Mouse (Mus musculus): ENCODE data around the gene Scfd2. TPM values are rescaled to one million over a fixed set of nuclear protein-coding genes. Genes with fewer than 3 reads are reported as not detected.
A peak's percentile ranks its signal among the peaks of the same experiment; 100 is the strongest.

Gene Scfd2
- polyA plus RNA-seq, 1 experiment from 2014 or later, result 25.8 TPM

- Histone ChIP-seq H3K4me3 (replicated peaks; ENCODE audit: low read length) (no peak overlapping the region), H3K27me3 (ENCODE audit: control insufficient read depth, insufficient read depth, low read length) (no peaks in the 10 kb centered on the region), H3K36me3 (ENCODE audit: control insufficient read depth, insufficient read depth, low read length) (no peaks in the 10 kb centered on the region), H3K9ac (ENCODE audit: low read length) (no peak overlapping the region), H3K9me3 (replicated peaks; ENCODE audit: control insufficient read depth, low read length) (no peaks in the 10 kb centered on the region), H3K27ac (ENCODE audit: low read length) (no peak overlapping the region), H3K4me2 (ENCODE audit: low read depth, low read length) (no peak overlapping the region), H3K4me1 (ENCODE audit: control insufficient read depth, insufficient read depth, low read length) (no peaks in the 10 kb centered on the region)
- ATAC-seq (ENCODE audit: insufficient read depth, low FRiP score), result no peak
- WGBS, result 57% methylated on average over 3 of the region's 3 CpGs
These were observed 85.7 kb downstream of the Scfd2 start for GRCm38 (mm10) chr5:74445861-74446260.

DNA sequence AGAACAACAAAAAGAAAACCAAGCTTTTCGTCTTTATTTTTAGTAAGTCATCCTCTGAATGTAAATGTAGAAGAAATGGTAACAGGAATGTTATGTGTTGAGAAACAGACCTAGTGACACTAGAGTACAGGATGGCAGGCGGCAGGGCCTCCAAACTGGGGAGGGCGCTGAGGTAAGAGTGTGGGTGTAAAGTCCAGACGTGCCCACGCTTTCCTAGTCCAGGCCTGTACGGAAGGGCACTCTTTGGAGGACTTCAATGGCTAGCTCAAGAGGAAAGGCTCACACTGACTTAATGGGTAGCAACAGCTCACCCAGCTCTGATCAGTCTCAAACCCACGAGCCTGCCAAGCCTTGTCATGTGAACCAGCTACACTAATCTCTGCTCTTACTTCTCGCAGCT is 93.2 kb downstream of the Scfd2 start:
- no peak for ATAC-seq (ENCODE audit: insufficient read depth, low FRiP score)

GRCm38 (mm10) chr5:74433580-74434147 is 97.9 kb downstream of the Scfd2 start:
- no peak overlapping the region for H3K27ac ChIP-seq (ENCODE audit: low read length)
- 5% methylated on average over 9 of the region's 9 CpGs for WGBS
- ATAC-seq (ENCODE audit: insufficient read depth, low FRiP score), result no peak

More for the DNA sequence above, 93.2 kb downstream of the Scfd2 start:
- Histone ChIP-seq H3K9ac (ENCODE audit: low read length) (no peak overlapping the region), H3K4me1 (ENCODE audit: control insufficient read depth, insufficient read depth, low read length) (peaks cover 6% of the 10 kb centered on the region; the same call in 1 of the 2 replicates), H3K27me3 (ENCODE audit: control insufficient read depth, insufficient read depth, low read length) (no peaks in the 10 kb centered on the region), H3K4me3 (replicated peaks; ENCODE audit: low read length) (no peak overlapping the region), H3K36me3 (ENCODE audit: control insufficient read depth, insufficient read depth, low read length) (no peaks in the 10 kb centered on the region), H3K27ac (ENCODE audit: low read length) (no peak overlapping the region), H3K4me2 (ENCODE audit: low read depth, low read length) (no peak overlapping the region), H3K9me3 (replicated peaks; ENCODE audit: control insufficient read depth, low read length) (no peaks in the 10 kb centered on the region)
- 81% methylated on average over 8 of the region's 8 CpGs for WGBS

DNA sequence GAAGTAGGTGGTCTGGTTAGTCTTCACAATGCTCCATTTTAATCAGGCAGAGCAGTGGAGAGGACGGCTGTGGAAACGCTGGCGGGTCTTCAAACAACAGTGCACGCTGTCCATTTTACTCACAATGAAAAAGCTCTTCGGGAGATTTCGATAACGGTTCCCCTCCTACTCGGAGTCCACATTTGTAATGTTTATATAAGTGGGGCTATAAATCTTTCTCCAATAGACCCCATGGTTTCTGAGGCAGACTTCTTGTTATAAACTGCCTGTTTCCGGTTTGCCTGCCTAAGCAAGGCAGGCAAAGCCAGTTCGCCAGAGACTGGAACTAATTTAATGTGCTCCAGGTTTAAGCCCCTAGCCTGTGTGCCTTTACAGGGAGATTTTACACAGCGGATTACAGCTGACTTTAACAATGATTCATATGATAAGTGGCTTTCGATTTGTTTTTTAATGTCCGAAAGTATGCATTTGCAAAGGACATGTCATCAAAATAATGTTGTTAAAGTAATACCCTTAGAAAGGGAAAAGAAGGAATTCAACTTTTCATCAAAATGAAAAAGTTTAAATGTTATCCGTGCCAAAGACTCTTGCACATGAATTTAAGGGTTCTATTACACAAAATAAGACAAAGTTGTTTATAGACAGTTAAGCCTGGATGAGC is 98.5 kb downstream of the Scfd2 start:
- peak overlapping the region; percentile 38; the same call in 1 of the 2 replicates for H3K27ac ChIP-seq (ENCODE audit: low read length)
- H3K9me3 ChIP-seq (replicated peaks; ENCODE audit: control insufficient read depth, low read length), result no peaks in the 10 kb centered on the region
- peak overlapping the region; percentile 47 for H3K4me2 ChIP-seq (ENCODE audit: low read depth, low read length)
- H3K4me3 ChIP-seq (replicated peaks; ENCODE audit: low read length), result peak overlapping the region; percentile 26; the same call in 1 of the 2 replicates
- H3K27me3 ChIP-seq (ENCODE audit: control insufficient read depth, insufficient read depth, low read length), result no peaks in the 10 kb centered on the region
- 18% methylated on average over 14 of the region's 14 CpGs for WGBS
- H3K4me1 ChIP-seq (ENCODE audit: control insufficient read depth, insufficient read depth, low read length), result peaks cover 8% of the 10 kb centered on the region; the same call in 1 of the 2 replicates
- H3K36me3 ChIP-seq (ENCODE audit: control insufficient read depth, insufficient read depth, low read length), result no peaks in the 10 kb centered on the region
- ATAC-seq (ENCODE audit: insufficient read depth, low FRiP score), result peak; percentile 44
- no peak overlapping the region for H3K9ac ChIP-seq (ENCODE audit: low read length)

More at GRCm38 (mm10) chr5:74433580-74434147, 97.9 kb downstream of the Scfd2 start:
- H3K4me1 ChIP-seq (ENCODE audit: control insufficient read depth, insufficient read depth, low read length), result peaks cover 8% of the 10 kb centered on the region; the same call in 1 of the 2 replicates
- H3K4me3 ChIP-seq (replicated peaks; ENCODE audit: low read length), result no peak overlapping the region; the same call in 1 of the 2 replicates
- H3K4me2 ChIP-seq (ENCODE audit: low read depth, low read length), result peak overlapping the region; percentile 47
- no peak overlapping the region; the same call in 1 of the 2 replicates for H3K9ac ChIP-seq (ENCODE audit: low read length)
- no peaks in the 10 kb centered on the region for H3K9me3 ChIP-seq (replicated peaks; ENCODE audit: control insufficient read depth, low read length)
- H3K36me3 ChIP-seq (ENCODE audit: control insufficient read depth, insufficient read depth, low read length), result no peaks in the 10 kb centered on the region
- no peaks in the 10 kb centered on the region for H3K27me3 ChIP-seq (ENCODE audit: control insufficient read depth, insufficient read depth, low read length)

GRCm38 (mm10) chr5:74420615-74421132 is 110.9 kb downstream of the Scfd2 start:
- Histone ChIP-seq H3K4me3 (replicated peaks; ENCODE audit: low read length) (no peak overlapping the region), H3K27ac (ENCODE audit: low read length) (no peak overlapping the region), H3K9me3 (replicated peaks; ENCODE audit: control insufficient read depth, low read length) (no peaks in the 10 kb centered on the region), H3K4me1 (ENCODE audit: control insufficient read depth, insufficient read depth, low read length) (no peaks in the 10 kb centered on the region), H3K4me2 (ENCODE audit: low read depth, low read length) (no peak overlapping the region), H3K27me3 (ENCODE audit: control insufficient read depth, insufficient read depth, low read length) (no peaks in the 10 kb centered on the region), H3K9ac (ENCODE audit: low read length) (no peak overlapping the region), H3K36me3 (ENCODE audit: control insufficient read depth, insufficient read depth, low read length) (no peaks in the 10 kb centered on the region)
- WGBS, result 54% methylated on average over 5 of the region's 5 CpGs
- ATAC-seq (ENCODE audit: insufficient read depth, low FRiP score), result no peak

DNA sequence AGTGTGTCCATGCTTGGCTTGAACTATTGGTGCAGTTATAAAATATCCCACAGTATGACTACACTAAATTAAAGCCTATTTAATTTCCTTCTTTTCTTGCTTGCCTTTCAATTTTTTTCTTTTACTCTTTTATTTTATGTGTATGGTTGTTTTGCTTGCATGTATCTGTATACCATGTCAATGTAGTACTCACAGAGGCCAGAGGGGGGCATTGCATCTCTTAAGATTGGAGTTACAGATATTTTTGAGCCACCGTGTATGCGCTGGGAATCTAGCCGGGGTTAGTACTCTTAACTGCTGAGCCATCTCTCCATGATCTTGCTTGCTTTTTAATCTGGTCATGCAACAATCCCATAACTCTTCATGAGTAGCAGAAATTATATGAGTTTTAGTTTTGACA is 119.0 kb downstream of the Scfd2 start:
- Histone ChIP-seq H3K4me3 (replicated peaks; ENCODE audit: low read length) (no peak overlapping the region), H3K27ac (ENCODE audit: low read length) (no peak overlapping the region), H3K9me3 (replicated peaks; ENCODE audit: control insufficient read depth, low read length) (no peaks in the 10 kb centered on the region), H3K27me3 (ENCODE audit: control insufficient read depth, insufficient read depth, low read length) (no peaks in the 10 kb centered on the region), H3K36me3 (ENCODE audit: control insufficient read depth, insufficient read depth, low read length) (no peaks in the 10 kb centered on the region), H3K9ac (ENCODE audit: low read length) (no peak overlapping the region), H3K4me1 (ENCODE audit: control insufficient read depth, insufficient read depth, low read length) (no peaks in the 10 kb centered on the region), H3K4me2 (ENCODE audit: low read depth, low read length) (no peak overlapping the region)
- ATAC-seq (ENCODE audit: insufficient read depth, low FRiP score), result no peak
- WGBS, result 100% methylated on average over 3 of the region's 3 CpGs

- no peak overlapping the region for H3K27ac ChIP-seq (ENCODE audit: low read length)
- H3K4me2 ChIP-seq (ENCODE audit: low read depth, low read length), result no peak overlapping the region
- H3K9ac ChIP-seq (ENCODE audit: low read length), result no peak overlapping the region
- no peaks in the 10 kb centered on the region for H3K36me3 ChIP-seq (ENCODE audit: control insufficient read depth, insufficient read depth, low read length)
- H3K9me3 ChIP-seq (replicated peaks; ENCODE audit: control insufficient read depth, low read length), result no peaks in the 10 kb centered on the region
- no peaks in the 10 kb centered on the region for H3K27me3 ChIP-seq (ENCODE audit: control insufficient read depth, insufficient read depth, low read length)
- no peak for ATAC-seq (ENCODE audit: insufficient read depth, low FRiP score)
- 0 out of 2 replicates have a peak, but pooled peaks cover 2% of the 10 kb centered on the region for H3K4me1 ChIP-seq (ENCODE audit: control insufficient read depth, insufficient read depth, low read length)
- H3K4me3 ChIP-seq (replicated peaks; ENCODE audit: low read length), result no peak overlapping the region
- 83% methylated on average over 4 of the region's 5 CpGs for WGBS
These were observed 126.7 kb downstream of the Scfd2 start for GRCm38 (mm10) chr5:74404887-74405286.

GRCm38 (mm10) chr5:74404083-74404482 is 127.5 kb downstream of the Scfd2 start:
- Histone ChIP-seq H3K4me2 (ENCODE audit: low read depth, low read length) (no peak overlapping the region), H3K4me1 (ENCODE audit: control insufficient read depth, insufficient read depth, low read length) (0 out of 2 replicates have a peak, but pooled peaks cover 2% of the 10 kb centered on the region), H3K9me3 (replicated peaks; ENCODE audit: control insufficient read depth, low read length) (no peaks in the 10 kb centered on the region), H3K9ac (ENCODE audit: low read length) (no peak overlapping the region), H3K27me3 (ENCODE audit: control insufficient read depth, insufficient read depth, low read length) (no peaks in the 10 kb centered on the region), H3K4me3 (replicated peaks; ENCODE audit: low read length) (no peak overlapping the region), H3K27ac (ENCODE audit: low read length) (no peak overlapping the region), H3K36me3 (ENCODE audit: control insufficient read depth, insufficient read depth, low read length) (no peaks in the 10 kb centered on the region)
- ATAC-seq (ENCODE audit: insufficient read depth, low FRiP score), result no peak
- 50% methylated on average over 5 of the region's 5 CpGs for WGBS

- Histone ChIP-seq H3K4me3 (replicated peaks; ENCODE audit: low read length) (no peak overlapping the region), H3K36me3 (ENCODE audit: control insufficient read depth, insufficient read depth, low read length) (no peaks in the 10 kb centered on the region)
- no peak for ATAC-seq (ENCODE audit: insufficient read depth, low FRiP score)
These were observed 128.9 kb downstream of the Scfd2 start for GRCm38 (mm10) chr5:74402626-74403025.

More at GRCm38 (mm10) chr5:74402626-74403025, 128.9 kb downstream of the Scfd2 start:
- 55% methylated on average over 4 of the region's 4 CpGs for WGBS
- no peaks in the 10 kb centered on the region for H3K9me3 ChIP-seq (replicated peaks; ENCODE audit: control insufficient read depth, low read length)
- H3K27ac ChIP-seq (ENCODE audit: low read length), result no peak overlapping the region
- H3K9ac ChIP-seq (ENCODE audit: low read length), result no peak overlapping the region
- H3K27me3 ChIP-seq (ENCODE audit: control insufficient read depth, insufficient read depth, low read length), result no peaks in the 10 kb centered on the region
- H3K4me2 ChIP-seq (ENCODE audit: low read depth, low read length), result no peak overlapping the region
- H3K4me1 ChIP-seq (ENCODE audit: control insufficient read depth, insufficient read depth, low read length), result 0 out of 2 replicates have a peak, but pooled peaks cover 2% of the 10 kb centered on the region
